Mouse (Mus musculus): ENCODE data around the gene Adamts7. TPM values are rescaled to one million over a fixed set of nuclear protein-coding genes. Genes with fewer than 3 reads are reported as not detected.

The Adamts7 gene
- polyA plus RNA-seq (2015; fragmentation: Nextera tagmentation; extraction: Ambion mirVana): 0.35 and 0.40 TPM in 2 replicates

- DNase-seq (ENCODE audit: low spot score): peak; percentile 10
Measured at GRCm38 (mm10) chr9:90162926-90163748, at the start of gene Adamts7. Adamts7 (plus strand) TSS chr9:90163069.

GRCm38 (mm10) chr9:90113151-90113550, 49.7 kb upstream of the Adamts7 start:
- no peak for DNase-seq (ENCODE audit: low spot score)

DNA sequence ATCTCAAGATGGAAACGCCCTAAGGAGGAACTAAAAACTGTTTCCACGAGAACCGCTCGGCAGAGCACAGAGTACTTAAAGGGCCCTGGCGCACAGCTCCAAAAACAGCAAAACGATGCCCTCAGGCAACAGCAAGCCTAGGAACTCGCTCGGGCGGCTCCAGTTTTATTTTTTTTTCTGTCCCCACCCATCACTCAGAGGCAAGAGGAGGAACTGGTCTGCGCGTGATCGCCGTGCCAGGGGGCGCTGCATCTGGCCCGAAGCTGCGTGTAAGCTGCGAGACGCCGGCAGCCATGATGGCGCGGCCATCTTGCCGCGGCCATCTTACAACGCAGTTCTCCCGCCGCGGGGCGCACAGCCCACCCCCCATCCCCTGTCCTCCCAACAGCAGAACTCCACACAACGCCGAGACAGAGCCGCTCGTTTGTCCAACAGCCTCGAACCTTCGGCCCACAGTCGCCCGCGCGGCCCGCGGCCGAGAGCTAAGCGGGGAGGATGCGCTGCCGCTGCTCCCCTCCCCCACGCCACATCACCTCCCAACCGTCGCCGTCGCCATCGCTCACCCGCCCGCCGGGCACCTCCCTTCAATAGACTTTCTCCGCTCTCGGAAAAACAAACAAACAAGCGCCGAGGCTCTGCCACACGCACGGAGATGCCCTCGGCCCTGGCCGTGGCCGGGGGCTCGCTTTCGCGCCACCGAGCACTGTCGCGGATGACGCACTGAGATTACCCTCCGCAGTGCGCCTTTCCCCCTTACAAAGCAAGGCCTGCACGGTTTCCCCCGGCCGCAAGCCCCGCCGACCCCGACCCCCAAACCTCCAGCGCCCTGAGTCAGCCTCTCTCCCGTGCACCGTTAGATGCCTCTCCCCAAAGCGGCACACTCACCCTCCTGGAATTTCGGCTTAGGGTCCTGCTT, 49.0 kb upstream of the Adamts7 start:
- peak; percentile 90 for DNase-seq (ENCODE audit: low spot score)

- peak; percentile 98 for DNase-seq (ENCODE audit: low spot score)
Measured at GRCm38 (mm10) chr9:90114567-90115307, 48.1 kb upstream of the Adamts7 start, which contains the start of gene Morf4l1. Morf4l1 (minus strand) TSS chr9:90114774.

DNA sequence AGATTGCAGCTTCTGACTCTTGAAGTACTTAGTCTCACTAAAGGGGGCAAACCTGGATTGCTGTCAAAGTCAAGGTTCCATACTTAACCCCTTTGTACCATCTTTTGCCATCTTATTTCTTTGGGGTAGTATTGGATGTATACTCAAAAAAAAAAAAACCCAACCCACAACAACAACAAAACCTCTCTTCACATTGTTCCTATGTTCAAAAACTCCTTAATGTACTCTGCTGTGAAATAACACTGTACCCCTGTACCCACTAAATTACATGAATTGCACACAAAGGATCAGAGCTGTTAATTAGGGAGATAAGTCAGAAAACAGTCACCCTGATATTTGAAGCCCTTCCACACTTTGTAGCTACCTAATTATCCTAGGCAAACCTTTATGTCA, 47.6 kb upstream of the Adamts7 start:
- DNase-seq (ENCODE audit: low spot score): no peak

DNA sequence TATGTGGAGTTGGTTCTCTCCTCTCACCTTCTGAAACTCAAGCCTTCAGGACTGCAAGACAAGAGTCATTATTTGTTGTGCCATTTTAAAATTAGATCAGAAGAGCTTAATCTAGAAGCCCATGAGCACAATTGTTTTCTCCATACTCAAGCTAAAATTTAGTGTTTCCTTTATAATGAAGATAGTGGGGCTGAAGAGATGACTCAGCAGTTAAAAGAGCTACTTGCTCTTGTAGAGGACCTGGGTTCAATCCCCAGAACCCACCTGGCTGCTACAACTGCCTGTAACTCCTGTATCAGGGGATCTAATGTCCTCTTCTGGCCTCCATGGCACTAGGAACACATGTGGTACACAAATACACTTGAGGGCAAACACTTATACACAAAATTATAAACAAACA, 45.6 kb upstream of the Adamts7 start:
- no peak for DNase-seq (ENCODE audit: low spot score)

DNA sequence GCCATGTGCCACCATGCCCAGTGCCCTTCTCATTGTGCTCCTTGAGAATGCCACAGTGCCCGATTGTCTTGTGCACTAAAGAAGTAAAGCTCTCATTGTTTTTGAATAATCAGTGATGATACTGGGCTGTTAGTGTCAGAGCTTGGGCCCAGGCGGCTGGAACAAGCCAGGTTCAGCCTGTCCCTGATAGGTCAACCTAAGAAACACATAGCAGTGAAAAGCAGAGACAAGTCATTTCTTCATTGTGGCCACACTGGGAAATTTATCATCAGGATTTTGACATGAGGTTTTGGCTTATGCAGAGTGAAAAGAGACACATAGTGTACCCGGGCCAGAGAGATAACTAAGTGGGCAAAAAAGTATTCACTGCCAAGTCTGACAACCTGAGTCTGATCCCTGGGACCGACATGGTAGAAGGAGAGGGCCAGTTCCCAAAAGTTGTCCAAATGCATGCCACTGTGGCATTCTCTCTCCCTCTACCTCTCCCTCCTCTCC, 40.6 kb upstream of the Adamts7 start:
- DNase-seq (ENCODE audit: low spot score): no peak

DNA sequence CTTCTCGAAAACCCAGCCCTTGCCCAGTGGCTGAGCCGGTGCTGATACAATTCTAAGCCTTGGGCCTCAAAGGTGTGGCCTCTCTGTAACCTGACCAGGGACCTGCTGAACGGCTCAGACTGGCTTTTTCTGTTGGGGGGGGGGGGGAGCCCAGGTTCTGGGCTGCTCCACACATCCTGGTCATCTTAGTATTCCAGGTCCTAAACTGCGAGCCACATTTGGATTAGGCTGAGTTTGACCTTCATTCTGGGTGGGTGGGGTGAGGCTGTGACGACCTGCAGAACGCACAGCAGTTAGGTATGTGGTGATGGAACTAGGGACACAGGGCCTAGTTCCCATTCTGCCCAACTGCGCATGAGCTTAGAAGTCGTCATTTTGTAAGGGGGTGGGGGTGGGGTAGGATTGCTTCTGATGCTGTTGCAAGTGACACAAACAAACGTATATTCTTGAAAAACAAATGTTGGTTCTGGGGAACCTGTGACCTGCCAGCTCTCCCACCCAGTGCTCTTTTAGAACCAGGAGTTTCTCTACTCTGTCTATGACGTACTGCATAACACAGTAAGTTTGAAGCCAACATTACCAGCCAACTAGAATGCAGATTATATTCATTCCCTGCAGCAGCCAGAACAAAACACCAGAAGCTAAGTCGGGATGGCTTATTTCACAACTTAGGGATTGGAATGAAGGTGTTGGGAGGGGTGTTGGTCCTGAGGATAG, 38.6 kb upstream of the Adamts7 start:
- DNase-seq (ENCODE audit: low spot score): no peak

DNA sequence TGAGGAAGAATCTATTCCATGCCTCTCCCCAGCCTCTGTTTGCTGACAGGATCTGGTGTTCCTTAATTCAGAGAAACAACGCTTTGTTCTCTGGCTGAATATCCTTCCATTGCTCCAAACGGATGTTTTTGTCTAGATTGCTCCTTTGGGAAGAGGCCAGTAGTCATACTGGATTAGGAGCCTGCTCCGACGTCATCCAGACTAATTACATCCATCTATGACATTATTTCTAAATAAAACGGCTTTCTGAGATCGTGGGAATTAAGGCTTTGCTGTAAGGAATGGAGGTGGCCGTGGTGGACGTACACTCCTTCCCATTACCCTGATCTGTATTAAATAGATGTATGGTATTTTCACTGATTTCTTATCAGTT, 38.0 kb upstream of the Adamts7 start:
- no peak for DNase-seq (ENCODE audit: low spot score)

DNA sequence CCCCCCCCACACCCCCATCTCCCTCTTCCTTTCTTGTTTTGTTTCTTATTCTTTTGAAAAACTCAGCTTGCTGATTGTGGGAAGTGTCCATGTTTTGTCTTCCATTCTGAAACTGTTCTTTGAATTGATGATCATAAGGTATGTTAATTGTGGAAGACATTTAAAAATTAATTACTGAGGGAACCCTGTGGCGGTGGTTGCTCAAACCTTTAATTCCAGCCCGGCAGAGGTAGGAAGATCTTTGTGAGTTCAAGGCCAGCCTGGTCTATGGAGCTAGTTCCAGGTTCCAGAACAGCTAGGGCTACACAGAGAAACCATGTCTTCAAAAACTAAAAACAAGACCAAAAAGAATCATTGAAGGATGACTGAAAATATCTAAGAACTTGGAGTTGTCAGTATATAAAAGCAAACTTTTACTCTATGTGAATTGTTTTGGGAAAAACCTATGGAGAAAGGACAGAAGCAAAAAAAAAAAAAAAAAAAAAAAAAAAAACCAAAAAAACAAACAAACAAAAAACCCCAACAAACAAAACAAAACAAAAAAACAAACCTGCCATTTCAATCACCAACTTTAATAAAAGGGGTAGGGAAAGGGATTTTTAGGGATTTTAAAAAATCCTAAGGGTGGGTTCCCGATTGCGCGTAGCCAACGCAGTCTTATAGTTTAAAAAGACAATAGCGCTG, 37.3 kb upstream of the Adamts7 start:
- peak; percentile 9 for DNase-seq (ENCODE audit: low spot score)

DNA sequence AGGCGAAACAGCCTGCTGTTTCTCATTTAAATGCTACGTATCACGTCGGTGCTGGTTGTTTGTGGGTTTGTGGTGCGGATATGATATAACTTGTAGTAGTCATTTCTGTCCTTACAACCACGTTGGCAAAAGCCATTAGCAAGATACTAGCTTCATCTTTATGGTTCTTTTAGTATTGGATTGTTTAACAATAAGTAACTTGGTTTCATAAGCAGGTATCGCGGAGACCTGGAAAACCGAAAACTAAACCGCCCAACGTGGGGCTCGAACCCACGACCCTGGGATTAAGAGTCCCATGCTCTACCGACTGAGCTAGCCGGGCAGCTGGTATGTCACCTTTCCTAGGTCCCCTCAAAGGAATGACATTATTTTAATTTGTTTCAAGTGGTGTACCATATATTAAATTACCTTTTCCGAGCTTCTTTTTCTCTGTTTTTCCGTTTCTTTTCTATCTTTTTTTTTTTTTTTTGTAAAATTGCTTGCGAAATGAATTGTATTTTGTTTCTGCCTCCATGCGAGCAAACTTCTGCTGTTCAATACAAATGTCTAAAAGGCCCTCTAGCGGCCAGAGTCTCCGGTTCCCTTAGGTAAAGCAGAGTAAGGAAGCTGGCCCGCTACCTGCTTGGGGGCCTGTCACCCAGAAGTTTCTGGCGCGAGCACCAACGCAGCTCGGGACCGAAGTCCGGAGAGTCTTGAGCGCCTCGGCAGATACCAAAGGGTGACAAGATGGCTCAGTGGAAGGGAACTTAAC, 36.4 kb upstream of the Adamts7 start:
- DNase-seq (ENCODE audit: low spot score): peak; percentile 88

DNA sequence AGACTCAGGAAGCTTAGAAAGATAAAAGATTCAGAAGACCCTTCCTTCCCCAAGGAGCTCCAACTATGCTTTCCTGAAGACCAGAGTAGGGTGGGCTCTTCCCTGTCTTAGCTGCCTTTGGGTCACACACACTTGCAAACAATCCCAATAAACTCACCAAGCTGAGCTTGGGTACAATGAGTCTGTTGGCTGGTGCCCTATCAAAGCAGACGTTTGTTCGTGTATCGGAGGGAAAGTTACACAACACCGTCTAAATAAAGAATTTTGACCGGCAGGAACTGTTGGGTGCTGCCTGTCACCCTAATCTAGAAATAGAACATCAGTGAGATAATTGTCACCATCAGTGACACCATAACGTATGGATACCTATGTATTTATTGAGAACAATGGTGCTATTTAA, 35.7 kb upstream of the Adamts7 start:
- no peak for DNase-seq (ENCODE audit: low spot score)

DNA sequence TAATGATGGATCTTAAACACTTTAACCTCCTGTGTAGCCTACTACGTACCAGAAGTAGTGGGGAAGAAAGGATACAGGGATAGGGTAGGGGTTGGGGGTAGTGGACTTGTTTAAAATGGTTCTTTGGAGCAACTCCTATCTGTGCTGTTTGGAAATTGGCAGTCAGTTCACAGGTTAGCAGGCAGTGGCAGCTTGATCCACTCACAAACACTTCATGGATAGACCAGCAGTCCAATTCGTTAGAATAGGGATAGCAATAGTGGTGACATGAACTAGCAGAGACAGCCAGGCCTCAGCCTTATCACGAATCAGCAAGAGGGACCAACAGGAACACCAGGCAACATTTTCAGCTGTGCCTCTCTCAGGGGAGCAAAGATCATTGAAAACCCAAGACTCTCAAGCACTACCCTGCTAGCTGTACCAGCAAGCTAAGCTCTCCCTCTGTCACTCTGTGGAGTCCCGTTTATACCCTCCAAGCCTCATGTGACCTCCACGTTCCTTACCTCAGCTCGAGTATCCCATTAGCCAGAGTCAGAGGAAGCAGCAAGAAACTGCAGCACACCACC, 34.1 kb upstream of the Adamts7 start:
- no peak for DNase-seq (ENCODE audit: low spot score)

DNA sequence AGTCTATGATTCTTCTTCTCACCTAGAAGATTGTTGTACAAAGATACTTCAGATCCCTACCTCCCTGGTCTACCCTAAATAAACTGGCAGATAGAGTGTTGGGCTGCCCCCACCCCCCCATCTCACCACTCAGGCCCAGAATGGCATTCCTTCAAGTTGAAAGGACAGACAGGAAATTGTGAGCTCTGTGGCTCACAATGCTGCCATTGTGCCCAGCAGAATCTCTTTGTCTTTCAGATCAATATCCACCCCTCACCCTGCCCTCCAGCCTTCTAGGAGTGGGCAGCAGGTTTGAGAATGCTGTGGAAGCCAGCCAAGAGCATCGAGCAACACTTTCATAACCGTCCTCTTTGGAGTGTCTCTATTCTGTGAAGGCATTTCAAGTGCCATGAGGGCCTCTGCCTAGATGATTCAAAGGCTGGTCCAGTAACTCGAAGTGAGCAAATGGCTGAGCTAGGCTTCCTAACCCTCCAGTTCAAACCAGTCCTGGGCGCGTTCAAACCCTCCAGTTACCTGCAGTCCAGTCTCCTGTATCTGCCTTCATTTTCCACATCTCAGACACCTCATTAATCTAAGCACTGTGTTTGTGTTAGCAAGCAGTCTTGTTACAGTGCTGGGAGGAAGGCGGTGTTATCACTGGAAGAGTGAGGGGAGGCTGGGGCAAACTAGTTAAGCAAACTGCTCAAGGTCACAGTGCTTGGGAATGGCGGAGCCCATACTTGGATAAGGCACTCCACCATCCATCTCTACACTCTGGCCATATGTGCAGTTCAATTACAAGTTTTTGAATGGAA, 29.1 kb upstream of the Adamts7 start:
- DNase-seq (ENCODE audit: low spot score): no peak

DNA sequence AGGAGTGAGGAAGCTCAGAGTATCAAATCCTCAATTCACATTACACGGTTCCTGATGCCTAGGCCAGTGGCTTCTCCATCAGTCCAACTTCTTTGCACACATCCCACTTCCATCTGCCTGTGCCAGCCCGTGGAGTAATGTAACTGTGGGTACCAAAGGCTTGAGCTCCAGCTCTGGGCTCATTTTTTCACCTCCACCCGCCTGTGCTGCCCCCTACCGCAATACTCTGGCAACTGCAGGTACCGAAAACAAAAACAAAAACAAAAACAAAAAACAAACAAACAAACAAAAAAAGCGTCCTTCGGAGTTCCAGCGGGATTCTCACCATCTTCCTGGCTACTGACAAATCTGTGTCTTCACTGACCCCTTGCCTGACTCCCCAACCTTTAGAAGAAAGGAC, 27.4 kb upstream of the Adamts7 start:
- no peak for DNase-seq (ENCODE audit: low spot score)

DNA sequence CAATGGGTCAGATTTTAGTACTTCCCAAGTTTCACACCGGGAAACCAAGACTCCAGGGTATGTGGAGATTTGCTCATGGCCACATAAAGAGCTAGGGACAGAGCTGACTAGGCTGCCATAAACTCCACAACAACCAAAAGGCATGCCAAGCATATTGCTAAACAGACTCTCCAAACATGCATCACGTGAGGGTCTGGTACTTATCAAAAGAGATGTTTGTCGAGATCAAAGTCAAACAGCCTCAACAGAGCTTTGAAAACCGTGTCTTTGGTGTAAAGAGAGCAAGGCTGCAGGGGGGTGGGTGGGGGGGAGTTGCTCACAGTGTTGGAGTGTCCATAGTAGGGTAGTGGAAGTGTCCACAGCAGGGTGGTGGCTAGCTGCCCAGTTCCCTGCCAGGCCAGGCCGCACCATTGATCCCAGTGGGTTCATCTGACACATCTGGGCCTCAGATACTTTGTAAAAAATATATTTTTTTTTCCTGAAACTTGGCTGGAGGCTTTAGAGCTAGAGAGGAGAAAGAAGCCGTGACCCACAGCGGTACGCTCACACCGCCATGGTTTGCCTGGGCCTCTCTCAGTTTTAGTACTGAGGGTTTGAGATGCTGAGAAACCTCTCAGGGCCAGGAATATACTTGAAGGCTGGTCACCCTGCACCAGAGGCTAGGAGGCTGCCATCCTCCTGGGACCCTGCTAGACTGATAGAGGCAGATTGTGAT, 26.7 kb upstream of the Adamts7 start:
- no peak for DNase-seq (ENCODE audit: low spot score)

DNA sequence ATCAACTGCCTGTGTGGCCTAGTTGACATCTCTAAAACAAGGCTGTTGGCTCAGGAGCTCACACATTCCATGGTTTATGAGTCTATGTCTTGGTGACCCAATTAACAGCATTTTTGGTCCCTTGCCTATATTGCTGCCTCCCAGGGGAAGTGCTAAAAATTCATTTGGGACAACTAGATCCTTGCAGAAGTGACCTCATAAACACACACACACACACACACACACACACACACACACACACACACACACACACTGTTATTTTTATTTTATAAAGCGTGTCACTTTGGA, 26.2 kb upstream of the Adamts7 start:
- DNase-seq (ENCODE audit: low spot score): no peak

- no peak for DNase-seq (ENCODE audit: low spot score)
Measured at GRCm38 (mm10) chr9:90145788-90146187, 17.1 kb upstream of the Adamts7 start.

Data from thymus, postnatal 0 days (tissue).